Mouse (Mus musculus): ENCODE measurements at regions not wholly inside any gene's neighbourhood (a gene's known extent, or its start where the extent isn't known, plus 50 kb on each side); places are given as distances from the start of the nearest gene placed in this dataset.

DNA sequence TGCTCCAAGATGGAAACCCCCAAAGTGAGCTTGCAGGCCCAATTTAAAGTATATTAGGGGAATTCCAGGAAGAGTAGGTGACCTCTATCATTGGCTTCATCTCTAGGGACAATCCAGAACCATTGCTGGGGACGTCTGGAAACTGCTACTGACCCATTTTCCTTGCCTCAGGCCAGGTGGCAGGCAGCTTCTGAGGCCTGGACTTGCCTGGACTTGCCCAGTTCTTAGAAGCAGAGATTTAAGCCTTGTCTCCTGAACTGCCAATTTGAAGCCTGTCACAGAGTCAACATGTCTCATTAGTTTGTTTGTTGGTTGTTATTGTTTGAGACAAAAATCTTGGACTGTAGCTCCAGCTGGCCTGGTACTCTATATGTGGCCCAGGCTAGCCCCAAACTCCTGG is 151.1 kb downstream of the Sp3 start:
- no peak for DNase-seq

- DNase-seq, result no peak
These were observed 147.5 kb downstream of the Sp3 start for GRCm38 (mm10) chr2:72832770-72833169.

DNA sequence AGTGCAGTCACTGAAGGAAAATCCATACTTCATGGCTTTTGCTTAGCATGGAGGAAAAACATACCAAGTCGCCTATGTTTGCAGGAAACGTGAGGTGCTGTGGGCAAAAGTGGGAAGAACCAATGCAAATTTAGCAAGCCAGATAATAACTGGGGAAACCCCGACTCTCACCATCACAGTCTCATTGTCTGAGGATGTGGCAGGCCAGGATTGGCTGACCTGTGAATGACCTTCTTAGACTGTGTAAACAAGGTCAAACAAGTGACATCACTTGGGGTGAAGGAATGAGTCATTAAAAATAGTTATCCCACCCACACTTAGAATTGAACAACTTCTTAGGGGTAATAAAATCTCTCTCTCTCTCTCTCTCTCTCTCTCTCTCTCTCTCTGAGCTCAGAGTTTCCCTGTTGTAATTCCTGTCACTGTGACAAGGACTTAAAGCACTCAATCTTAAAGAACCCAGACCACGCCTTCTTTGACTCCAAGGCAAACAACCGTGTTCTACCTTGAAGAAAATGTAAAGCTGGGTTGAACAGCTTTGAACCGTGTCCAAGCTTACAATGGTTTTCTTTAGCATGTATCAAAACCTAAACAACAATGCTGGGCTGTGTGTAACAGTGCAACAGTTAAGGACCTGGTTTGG is 142.0 kb downstream of the Sp3 start:
- peak; percentile 21 for DNase-seq

DNA sequence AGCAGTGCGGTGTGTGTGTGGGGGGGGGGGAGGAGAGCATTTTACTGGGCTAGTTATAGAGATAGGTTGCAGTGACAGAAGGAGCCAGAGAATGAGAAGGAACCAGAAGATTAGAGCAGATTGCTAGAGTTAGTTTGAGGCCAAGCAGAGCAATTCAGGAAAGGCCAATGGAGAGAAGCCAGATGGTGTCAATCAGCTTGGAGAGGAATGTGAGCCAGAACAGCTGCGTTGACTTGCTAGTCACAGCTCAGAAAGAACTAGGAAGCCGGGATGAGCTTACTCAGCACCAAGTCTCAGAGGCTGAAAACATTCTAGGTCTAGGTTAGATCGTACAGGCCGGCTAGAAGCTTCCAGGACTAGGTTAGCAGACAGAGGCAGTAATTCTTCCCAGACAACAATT is 140.6 kb downstream of the Sp3 start:
- DNase-seq, result no peak

- DNase-seq, result no peak
These were observed 138.9 kb downstream of the Sp3 start for GRCm38 (mm10) chr2:72841367-72841766.

GRCm38 (mm10) chr2:72843610-72844009 is 136.6 kb downstream of the Sp3 start:
- no peak for DNase-seq

DNA sequence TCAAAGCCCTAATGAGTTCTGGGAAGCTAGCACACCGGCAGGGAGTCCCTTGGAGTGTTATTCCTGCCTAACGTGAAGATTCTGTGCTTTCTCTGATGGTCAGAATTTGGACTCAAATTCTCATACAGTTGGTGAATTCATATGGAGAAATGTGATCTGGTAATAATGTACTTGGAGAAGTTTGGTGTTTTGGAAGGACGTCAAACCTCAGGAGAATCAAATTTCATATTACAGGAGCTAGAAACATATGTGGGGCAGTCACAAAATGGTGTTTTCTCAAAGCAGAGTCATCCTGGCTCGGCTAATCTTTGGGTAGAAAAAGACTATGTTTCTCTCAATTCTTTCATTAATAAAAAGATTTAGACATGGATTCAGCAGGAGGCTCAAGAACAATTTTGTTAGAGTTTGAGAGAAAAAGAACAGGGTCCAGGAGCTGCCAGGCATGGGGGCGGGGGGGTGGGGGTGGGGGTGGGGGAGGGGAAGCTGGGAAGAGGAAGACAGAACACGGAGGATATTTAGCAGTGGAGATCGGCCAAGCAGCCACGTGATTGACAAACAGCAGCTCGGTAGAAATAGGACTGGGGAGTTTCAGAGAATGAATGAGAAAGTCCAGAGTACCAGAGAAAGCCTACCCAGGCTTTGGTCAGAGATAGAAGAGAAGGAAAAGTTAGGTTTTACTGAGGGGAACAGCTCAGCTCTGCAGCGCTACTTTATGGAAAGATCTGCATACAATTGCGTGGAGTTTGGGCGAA is 130.6 kb downstream of the Sp3 start:
- DNase-seq, result no peak

DNA sequence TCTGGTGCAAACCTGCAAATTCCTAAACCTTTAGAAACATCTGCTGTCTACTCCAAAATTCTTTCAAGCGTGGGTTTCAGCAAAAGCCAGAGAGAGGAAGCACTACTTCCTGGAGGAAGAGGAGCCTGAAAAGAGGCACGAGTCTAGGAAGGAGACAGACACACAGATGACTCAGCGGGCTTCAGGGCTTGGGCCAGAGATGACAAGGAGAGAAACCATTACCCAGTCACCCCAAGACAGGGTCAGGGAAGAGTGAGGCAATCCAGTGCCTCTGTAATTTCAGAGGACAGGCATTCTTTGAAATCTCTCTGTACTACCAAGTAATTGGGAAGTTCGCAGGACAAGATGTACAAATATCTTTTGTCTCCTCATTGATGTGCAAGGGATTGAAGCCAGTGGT is 127.7 kb downstream of the Sp3 start:
- DNase-seq, result no peak

DNA sequence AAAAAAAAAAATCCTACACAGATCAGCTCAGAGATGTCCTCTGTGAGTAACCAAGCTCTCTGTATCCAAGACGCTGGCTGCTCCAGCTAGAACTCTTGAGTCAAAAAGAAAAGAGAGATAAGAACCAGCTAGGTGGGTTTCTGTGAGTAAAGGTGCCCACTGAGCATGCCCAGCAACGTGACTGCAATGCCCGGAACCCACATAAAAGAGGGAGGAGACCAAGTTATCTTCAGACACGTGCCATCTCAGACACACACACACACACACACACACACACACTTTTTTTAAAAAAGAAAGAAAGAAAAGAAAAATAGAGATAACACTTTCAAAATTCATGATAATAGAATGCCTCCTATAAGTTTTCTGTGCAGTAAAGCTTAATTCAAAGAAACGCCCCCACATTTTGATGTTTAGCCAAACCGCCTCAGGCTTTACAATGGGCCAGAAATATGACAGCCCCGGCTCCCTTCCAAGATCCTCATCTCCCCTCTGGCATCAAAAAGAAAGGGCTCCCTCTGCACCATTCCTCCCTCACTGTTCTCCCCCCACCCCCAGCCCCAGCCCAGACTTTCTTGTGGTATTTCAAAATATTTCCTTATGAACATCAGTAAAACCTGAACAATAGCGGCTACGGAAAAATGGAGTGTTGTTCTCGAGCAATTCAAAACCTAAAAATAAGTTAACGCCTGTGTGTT is 124.8 kb downstream of the Sp3 start:
- DNase-seq, result no peak

GRCm38 (mm10) chr2:72855971-72856755 is 124.1 kb downstream of the Sp3 start:
- peak; percentile 18 for DNase-seq

DNA sequence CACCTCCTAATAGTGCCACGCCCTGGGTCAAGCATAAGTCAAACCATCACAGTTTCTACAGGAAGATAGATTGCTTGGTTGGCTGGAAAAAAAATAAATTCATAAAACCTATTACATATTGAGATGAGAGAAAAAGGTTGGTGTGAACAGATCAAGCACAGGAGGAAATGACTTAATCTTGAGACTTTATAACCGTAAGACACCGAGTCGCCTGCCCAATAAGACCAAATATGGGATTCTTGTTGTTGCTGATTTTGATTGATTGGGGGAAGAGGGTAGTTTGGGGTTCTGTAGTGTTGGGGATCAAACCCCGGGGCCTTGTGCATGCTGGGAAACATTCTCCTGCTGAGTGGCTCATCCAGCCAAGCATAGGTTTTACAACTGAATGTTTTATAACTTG is 122.9 kb downstream of the Sp3 start:
- no peak for DNase-seq

DNA sequence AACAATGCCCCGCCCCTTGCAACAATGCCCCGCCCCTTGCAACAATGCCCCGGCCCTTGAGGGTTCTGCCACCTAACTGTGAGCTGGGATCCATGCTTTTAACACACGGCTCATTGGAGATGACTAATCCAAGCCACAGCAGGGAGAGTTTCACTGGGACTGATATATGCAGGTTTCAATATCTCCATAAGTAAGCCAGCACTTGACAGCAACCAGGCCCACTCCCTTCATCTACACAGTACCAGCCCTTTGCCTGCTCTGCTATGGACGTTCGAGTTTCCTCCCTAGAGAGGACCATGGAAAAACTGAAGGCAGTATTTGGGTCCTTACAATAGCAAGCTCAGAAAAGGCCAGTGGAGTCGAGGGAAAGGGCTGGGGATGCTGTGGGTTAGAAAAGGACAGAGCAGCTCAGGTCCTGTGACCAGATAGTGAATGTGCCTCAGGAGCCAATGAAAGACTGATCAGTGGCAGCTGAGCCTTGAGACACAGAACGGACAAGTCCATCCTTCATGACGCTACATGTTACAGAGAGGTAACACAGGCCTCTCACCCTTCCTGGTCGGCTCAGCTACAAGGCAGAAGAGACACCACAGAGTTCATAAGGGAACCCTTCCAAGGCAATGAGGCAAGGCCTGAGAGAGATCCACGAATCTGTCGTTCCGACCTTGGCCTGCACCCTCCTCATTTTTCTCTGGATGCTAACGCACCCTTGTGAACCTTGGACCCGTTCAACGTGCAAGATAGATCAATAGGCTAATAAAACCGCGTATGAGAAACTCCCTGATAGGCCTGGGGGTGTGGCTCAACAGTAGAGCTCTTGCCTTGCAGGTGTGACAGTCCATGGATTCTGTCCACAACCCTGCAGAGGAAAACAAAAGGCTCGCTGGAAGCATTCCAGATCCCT is 114.5 kb downstream of the Sp3 start:
- no peak for DNase-seq

GRCm38 (mm10) chr2:72866366-72866688 is 113.9 kb downstream of the Sp3 start:
- DNase-seq, result no peak

DNA sequence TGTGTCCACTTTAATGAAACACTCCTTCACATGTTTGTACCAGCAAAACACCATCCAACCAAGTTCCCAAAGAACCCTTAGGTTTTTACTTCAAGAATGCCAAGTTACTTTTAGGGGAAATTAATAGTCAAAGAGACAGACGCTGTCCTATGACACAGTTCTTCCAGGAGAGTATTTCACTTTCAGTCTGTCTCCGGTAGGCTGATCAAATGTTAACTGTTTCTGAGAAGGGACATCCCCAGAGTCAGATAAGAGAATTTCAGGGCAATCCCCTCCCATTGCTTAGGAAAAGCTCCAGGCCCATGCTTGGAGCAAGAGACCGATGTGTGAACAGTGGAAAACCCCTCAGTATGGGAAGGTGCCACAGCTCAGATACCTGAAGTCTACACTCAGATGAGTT is 112.1 kb downstream of the Sp3 start:
- DNase-seq, result no peak

- peak; percentile 63 for DNase-seq
These were observed 108.4 kb downstream of the Sp3 start for GRCm38 (mm10) chr2:72871836-72872235.

DNA sequence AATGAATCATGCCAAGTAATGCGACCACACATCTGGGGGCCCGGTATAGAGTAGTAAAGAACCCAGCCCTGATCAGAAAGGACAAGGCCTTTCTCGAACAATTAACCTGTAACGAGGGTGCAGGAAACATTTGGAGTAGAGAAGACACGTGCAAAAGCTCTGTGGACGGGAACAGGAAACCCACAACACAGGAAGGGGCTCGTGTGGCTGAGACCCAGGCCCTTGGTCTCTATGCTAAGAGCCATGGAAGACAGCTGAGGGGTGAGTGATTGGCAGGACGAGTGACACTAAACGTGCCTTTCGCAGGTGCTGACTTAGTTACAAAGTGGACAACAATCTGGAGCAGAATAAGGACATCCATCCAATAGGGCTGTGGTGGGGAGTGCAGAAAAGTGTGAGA is 106.3 kb downstream of the Sp3 start:
- no peak for DNase-seq

DNA sequence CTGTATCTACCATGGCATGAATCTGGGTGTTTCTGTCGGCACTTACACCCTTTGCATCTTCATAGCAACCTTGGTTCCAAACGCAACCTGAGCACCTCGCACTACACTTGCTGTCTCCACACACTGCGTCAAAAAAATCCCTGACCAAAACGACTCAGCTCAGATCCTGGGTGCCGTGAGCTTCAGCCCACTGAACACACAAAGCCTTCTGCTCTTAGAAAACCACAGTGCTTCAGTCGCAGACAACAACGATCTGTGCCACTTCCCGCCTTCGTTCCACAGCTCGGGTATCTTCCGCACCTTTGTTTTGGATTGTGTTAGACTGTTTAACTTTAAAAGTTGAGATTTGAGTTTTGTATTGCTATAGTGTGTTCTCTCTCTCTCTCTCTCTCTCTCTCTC is 105.7 kb downstream of the Sp3 start:
- no peak for DNase-seq

GRCm38 (mm10) chr2:72875677-72876076 is 104.6 kb downstream of the Sp3 start:
- DNase-seq, result no peak

DNA sequence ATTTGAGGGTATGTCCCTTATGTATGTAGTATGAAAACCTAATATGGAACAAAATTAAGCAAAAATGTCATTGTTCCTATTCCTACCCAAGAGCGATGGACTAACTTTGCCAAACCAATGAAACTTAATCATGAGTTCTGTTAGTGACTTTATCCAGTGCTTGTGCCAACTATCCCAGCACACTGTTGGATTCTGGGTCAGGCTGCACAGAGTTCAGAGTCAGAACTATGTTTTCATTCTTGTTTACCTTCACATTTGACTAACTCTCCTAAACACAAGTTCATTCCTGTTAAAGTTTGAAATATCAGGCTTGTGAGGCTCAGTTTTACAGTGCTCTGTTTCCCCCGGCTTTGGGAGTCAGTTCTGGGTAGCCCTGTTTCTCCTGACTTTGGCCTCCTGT is 100.2 kb downstream of the Sp3 start:
- no peak for DNase-seq

GRCm38 (mm10) chr2:72881554-72881953 is 98.7 kb downstream of the Sp3 start:
- no peak for DNase-seq

GRCm38 (mm10) chr2:72886250-72886649 is 94.0 kb downstream of the Sp3 start:
- DNase-seq, result no peak
